Mouse (Mus musculus) liver, adult 2 months (tissue): ENCODE data around the gene Zmynd12.

Experiments used
- CTCF ChIP-seq: fragments of 200-500 bp; IDR thresholded peaks from 2 replicates; pipeline ENCODE4 v1.5.1; 2011; ENCODE audit warnings: low read depth, low read length, control low read depth
- POLR2A ChIP-seq: fragments of 200-500 bp; IDR thresholded peaks from 2 replicates; pipeline ENCODE4 v1.6.1; 2011; ENCODE audit warnings: low read length, control low read depth; ENCODE audit not compliant: insufficient read depth; ENCODE audit errors: extremely low read depth

DNA sequence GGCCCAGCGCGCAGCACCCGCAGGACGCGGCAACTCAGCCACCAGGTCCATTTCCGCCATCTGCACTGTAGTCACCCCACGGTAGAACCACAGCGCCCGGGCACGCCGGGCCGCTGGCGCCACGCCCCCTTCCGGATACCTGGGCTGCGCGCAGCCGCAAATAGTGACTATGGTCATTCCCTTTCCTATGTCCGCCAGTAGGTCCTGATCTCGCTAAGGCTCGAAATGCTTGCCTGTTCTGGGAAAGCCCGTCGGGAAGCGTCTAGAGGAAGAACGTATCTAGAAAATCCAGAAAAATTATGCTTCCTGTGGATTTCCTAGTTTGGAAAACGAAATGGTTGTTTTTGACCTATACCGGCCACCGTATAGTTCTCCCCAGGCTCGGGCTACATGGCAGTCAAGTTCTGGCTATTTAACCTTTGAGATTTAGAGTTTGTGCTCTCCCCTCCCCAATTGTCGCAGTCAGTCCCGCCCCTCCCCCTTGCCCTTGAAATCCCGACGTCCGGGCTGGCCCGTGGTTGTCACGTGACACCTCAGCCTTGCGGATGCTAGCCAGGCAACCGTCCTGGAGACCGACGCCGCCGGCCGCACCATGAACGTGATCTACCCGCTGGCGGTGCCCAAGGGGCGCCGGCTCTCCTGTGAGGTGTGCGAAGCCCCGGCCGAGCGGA, at the start of gene Zmynd12, which contains the start of gene Ppcs:
- no peak for TF ChIP-seq CTCF
- peak; percentile 74 for TF ChIP-seq POLR2A
